Mouse (Mus musculus) spleen, postnatal 4 days (tissue): ENCODE data around the gene Wars.

ENCODE experiments used
- DNase-seq, 2 experiments: peaks; one replicate each; pipeline ENCODE4 v3.0.0; 2022; ENCODE audit warnings: low spot score in 2 of 2

Wars gene

DNA sequence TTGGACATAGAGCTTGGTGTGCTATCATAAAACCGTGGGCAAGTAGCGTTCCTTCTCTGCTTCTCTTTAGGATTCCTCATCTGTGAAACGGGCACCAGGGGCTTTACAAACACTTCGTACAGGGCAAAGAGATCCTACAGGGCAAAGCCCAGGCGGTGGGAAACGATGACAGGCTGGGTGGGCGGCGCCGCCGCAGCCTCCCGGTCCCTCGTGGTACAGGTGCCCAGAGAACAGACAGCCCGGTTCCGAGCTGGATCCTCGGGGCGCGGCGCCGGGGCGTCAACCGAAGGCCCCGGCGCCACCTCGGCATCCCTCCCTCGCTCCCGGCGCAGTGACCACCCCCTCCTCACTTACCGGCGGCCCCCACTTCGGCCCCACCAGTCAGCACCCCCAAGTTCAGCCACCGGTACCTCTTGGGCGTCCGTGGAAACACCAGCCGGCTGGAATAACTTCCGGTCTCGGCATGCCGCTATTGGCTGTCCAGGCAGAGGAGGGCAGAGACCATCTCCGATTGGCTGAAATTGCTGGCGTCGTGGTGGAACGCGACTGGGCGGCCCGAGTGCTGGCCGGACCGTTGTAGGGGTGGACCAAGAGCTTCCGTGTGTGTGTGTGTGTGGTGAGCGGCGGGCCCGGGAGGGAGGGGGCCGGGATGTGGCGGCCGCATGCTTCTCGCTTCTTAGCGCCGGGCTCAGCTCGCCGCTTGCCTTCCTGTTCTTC is at the start of gene Wars:
Wars (minus strand) TSS at position 460 of the 717 bp plus-strand sequence.
- peak; percentile 94 to 96 for DNase-seq

DNA sequence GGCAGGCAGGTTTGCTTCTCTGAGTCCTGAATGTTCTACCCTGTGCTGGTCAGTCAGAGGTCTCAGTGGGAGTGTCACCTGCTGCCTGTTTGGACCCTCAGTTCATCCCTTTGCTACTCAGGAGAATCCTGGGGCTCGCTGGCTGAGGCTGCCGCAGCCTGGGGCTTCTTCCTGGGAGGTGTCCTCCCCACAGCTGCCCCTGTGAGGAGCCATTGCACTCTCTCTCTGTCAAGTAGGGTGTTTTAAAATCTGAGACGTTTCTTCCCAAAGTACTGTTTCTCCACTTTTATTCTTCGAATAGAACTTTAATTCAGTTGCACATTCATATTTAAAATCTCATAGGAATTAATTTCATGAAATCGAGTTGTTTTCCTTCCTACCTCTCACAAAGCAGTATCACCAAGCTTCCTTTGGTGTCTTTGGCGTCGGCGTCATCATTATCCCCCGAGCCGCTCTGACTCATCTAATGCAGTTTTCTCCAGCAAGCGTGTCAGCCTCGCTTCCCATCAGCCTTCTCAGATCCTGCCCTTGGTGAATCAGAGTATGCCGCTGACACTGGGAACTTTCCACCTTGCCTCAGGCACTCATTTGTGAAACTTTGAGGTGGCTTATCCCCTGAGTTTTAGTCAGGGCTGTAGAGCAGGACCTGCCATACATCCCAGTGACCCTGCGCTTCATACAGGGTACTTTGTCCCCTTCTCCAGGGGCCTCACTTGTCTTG is 48.4 kb upstream of the Wars start:
- no peak for DNase-seq

DNA sequence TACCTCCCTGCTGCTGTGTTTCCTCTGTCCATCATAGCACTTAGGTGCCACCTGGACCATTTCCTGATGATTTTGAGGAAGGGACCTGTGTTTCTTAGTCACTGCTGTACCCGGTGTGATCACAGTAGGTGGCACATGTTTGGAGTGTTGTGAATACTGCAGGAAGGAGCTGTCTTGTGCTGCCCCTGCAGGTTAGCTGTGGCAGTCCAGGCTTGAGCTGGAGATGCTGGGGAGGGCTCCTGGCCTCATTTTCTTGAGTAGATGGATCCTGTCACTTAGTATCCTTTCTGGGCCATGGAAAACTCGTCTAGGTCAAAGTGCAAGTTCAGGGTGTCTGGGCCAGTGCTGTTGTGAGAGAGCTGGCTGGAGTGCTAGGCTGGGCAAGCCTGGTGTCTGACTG is 47.3 kb upstream of the Wars start:
- DNase-seq = no peak

DNA sequence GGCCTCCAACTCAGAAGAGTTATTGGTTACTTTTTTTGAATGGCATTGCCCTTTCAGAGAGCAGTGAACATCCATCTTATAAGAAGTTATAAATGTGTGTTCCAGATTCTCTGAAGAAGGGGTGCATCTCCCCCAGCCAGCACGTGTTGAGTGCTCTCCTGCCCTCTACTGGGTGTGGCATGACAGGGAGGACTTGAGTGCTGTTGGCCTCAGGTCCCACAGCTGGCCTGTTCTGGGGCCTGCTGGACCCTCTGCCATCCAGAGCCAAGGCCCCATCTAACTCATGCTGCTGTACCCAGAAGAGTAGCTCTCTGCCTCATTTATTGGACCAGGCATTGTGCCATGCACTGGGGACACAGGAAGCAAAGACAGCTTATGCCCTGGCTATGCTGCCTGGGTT is 46.3 kb upstream of the Wars start:
- DNase-seq = no peak

DNA sequence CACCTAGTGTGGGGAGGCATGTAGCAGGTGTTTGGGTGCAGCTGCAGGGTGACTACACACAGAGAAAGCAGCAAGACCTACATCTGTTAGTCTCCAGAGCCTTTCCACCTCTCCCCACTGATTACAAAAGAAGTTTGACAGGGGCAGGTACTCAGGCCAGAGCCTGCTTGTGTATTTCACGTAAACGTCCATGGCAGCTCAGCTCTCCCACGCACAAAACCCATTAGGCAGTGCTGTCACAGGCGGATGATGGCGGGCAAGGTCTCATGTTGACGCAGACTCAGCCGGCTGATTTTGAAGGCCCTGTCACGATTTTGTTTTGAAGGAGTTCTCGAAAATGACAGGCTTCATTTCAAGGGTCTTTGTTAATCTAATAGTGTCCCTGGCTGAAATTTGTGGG is 45.3 kb upstream of the Wars start:
- DNase-seq = no peak

GRCm38 (mm10) chr12:108938844-108939243 is 44.9 kb upstream of the Wars start:
- DNase-seq = no peak

DNA sequence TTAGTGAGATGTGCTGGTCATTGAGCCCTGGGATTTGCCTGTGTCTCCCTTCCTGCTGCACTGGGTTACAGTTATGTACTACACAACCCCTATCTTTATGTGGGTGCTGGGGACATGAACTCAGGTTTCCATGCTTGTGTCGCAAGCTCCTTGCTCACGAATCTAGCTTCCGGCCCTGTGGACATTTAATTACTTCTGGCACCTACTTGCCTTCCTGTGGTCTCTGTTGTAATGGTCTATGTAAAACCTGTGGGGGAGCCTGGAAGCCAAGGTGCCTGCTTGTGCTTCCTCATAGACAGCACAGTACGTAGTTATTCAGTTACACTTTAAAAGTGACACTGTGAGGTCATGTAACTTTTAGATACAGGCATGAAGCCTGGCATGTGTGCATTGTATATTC is 43.5 kb upstream of the Wars start:
- DNase-seq = no peak

- DNase-seq = no peak
These were observed 42.9 kb upstream of the Wars start for GRCm38 (mm10) chr12:108936834-108937233.

DNA sequence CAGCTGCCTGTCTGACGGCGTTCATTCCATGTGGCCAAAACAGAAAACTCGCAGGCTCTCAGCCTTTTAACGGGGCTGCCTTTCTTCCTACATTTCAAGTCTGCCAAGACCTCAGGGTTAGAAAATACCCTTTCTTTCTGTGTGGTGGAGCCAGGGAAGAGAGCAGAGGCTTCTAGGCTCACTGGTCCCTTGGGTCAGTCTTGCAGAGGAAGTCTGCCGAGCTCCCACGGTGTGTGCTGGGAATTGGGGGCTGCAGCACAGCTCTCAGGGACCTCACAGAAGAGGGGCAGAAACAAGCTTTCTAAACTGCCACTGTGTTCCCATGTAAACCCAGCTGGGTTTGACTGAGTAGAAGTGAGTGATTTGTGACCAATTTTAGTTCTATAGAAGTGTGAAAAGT is 40.3 kb upstream of the Wars start:
- DNase-seq = no peak

DNA sequence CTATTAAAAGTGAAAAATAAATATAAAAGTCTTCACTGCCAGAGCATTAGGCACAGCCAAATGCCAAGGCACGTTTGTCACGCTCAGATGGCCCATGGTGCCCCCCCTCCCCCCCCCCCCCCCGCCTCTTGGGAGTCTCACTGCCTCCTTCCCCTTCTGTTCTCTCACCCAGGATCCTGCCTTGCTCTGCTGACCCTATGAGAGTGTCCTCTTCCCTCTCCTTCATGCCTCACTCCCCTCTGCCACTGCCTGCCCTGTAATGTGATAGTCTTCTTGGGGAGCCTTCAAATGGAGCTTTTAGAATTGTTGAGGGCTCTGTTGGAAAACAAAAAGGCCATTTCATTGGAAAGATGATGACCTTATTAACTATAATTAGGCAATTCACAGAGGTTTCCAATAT is 38.1 kb upstream of the Wars start:
- no peak for DNase-seq

- no peak for DNase-seq
These were observed 37.5 kb upstream of the Wars start for GRCm38 (mm10) chr12:108931341-108932053.

GRCm38 (mm10) chr12:108929475-108929874 is 35.5 kb upstream of the Wars start:
- DNase-seq = no peak

DNA sequence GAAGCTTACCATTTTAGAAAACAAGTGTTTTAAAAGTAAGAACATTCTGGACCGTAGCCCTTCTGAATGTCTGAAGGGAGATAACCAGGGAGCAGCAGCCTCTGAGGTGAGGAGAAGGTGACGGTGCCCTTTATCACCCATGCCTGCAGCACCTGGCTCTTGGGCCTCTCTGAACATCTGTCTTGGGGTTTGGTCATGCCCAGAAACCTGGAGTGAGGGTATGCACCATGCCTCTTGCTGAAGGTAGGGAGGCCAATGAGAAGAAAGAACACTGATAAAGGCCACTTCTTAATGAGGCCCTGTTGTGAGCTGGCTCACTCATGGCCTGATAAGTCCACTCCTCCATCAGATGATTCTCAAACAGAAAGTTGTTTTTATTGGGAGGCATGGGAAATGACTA is 34.3 kb upstream of the Wars start:
- DNase-seq = no peak

DNA sequence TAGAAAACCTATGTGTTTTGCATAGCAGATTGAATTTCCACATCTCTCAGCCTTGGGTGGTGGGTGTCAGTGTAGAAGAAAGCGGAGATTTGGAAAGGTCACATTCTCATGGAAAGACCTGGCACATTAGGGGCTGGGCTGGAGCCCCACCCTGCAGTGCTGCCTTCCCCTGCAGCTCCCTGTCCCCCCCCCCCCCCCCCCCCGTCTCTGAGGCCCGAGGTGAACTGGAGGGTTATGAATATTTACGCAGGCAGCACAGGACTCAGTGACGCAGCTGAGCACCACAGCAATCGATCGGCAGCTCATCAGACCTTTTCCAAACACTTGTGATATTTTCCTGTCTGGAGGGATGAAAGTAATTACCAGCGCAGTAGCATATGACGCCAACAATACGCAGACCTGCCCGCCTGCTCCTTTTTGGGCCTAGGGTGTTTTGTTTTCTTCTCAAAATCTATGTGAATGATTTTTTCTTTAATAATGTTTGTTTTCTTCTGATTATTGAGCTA is 32.7 kb upstream of the Wars start:
- DNase-seq = no peak

GRCm38 (mm10) chr12:108918753-108919152 is 24.8 kb upstream of the Wars start:
- no peak for DNase-seq

GRCm38 (mm10) chr12:108917509-108917908 is 23.5 kb upstream of the Wars start:
- no peak for DNase-seq

DNA sequence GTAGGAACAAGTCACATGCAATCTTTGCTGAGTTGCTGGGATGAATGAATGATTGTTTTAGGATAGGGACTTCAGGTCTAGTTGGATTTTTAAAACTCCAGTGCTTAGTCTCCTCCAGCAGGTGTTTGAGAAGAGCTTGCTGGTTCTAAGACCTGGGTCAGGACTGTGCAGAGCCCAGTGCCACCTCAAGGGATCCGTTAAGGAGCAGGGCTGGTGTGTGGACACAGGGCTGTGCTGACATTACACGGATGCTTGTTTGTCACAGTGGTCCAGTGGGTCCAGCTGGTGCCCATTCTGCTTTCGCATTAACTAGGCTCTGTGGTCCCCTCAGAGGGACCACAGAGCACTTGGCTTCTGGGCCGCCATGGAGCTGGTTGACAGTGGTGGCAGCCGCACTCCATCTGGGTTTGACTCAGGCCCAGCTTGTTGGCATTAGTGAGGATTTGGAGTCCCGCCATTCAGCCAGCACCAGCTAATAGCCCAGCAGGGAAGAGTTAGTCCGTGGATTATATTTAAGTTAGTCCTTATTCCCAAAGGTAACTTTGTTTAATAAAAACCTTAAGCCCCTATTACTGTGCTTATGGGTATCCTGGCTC is 22.6 kb upstream of the Wars start:
- DNase-seq = no peak

DNA sequence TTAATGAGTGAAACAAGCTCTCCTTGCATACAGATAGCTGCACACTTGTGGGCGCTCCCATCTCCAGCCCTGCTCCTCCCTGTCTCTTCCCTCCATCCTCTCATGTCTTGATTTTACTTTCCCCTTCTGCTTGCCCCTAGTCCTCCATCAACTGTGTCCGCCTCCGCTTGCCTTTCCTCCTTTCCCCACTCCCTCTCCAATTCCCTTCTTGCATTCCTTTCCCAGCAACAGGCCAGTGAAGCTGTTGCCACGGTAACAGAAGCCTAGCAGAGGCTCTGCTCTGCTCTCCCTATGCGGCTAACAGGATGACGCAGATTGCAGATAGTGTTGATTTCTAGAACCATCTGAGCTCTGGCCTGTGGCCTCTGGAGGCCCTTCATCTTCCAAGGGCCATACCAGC is 21.9 kb upstream of the Wars start:
- no peak for DNase-seq

DNA sequence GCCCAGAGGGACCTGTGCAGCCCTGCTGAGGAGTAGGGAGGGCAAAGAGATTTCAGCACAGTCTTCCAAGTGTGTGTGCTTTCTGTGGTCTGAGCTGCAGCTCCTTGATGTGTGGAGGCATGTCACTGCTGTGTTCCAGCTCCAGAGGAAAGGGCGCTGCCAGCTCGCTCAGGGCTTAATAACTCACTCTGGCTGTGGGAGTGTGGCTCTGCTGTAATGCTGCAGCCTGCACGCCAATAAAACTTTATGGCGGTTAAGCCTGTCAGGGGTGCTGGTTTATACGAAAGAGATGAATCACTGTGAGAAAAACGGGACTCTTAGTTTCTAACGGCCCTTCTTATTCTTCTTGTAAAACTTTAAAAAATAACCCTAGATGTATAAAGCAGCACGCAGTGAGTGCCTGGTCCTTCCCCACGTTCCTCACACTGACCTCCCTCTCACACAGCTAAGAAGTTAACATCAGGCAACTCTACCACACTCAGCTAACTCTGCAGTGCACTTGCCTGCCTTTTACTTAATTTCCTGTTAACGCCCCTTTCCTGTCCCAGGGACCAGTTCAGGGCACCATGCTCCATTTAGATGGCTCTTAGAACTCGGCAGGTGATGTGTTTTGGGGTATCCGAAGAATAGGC is 20.9 kb upstream of the Wars start:
- no peak for DNase-seq

- no peak for DNase-seq
These were observed 20.2 kb upstream of the Wars start for GRCm38 (mm10) chr12:108914198-108914597.

DNA sequence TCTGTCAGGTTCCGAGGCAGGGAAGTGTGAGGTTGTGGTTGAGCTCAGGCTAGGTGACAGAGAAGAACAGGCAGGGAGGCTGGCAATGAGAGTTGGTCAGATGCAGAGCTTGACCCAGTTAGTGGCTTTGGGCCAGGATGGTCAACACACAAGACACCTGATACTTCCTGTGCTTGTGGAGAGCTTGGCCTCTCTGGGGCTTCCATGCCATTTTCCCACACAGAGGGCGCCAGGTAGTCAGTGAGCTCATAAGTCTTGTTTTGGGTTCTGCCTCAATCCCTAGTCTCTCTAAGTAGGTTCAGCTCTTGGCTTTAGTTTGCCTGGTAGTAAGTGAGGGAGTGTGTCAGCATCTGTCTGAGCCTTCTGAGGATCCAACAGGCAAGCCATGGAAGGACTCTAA is 18.5 kb upstream of the Wars start:
- no peak for DNase-seq
